In the genomic region with DNA sequence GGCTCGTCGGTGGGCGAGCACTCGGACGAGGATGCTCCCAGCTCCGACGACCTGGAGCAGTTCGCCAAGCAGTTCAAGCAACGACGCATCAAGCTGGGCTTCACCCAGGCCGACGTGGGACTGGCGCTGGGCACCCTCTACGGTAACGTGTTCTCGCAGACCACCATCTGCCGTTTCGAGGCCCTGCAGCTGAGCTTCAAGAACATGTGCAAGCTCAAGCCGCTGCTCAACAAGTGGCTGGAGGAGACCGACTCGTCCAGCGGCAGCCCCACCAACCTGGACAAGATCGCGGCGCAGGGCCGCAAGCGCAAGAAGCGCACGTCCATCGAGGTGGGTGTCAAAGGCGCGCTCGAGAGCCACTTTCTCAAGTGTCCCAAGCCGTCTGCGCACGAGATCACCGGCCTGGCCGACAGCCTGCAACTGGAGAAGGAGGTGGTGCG, we compare ENCODE assay signal across 10 mouse cellular contexts. TPM values are rescaled to one million over a fixed set of nuclear protein-coding genes. Genes with fewer than 3 reads are reported as not detected.
DNase-seq lines count a peak whose midpoint lies in the region; ATAC-seq and TF ChIP-seq lines count a peak whose summit lies in the region.
"Had no signal": no experiment of that assay in that cellular context is flagged by ENCODE, and none has a peak within 500 bp of the region (broad histone marks: within the 10 kb centered on the region; RNA-seq: fewer than 3 reads in every experiment).

No protein-coding gene starts in this region.

- no peak overlapping the region for H3K27ac ChIP-seq in heart, embryonic 11.5 days (ENCODE audit: low read depth, low read length)
- no peak overlapping the region for H3K27ac ChIP-seq in heart, embryonic 15.5 days
- no peak overlapping the region for H3K27ac ChIP-seq in limb, embryonic 15.5 days
- no peak overlapping the region for H3K27ac ChIP-seq in stomach, embryonic 15.5 days

- peak overlapping the region; percentile 72 for H3K4me3 ChIP-seq in heart, embryonic 11.5 days (ENCODE audit: low read depth, low read length)
- H3K4me3 ChIP-seq in G1E (ENCODE audit: low read depth, low read length), result peak overlapping the region; percentile 38; the same call in 1 of the 2 replicates
- H3K4me3 ChIP-seq in heart, embryonic 15.5 days, result peak overlapping the region; percentile 75
- H3K4me3 ChIP-seq in limb, embryonic 15.5 days, result peak overlapping the region; percentile 65
- peak overlapping the region; percentile 63 for H3K4me3 ChIP-seq in stomach, embryonic 15.5 days (replicated peaks)
- H3K4me3 ChIP-seq: myocyte had no signal

- no peak for TF ChIP-seq CTCF in G1E (IDR thresholded peaks at IDR 0.05; ENCODE audit: low read depth, low read length)

- no peaks in the 10 kb centered on the region for H3K9me3 ChIP-seq in heart, embryonic 11.5 days (replicated peaks; ENCODE audit: control insufficient read depth, low read length)
- peaks cover 35% of the 10 kb centered on the region for H3K9me3 ChIP-seq in G1E (replicated peaks)
- H3K9me3 ChIP-seq in heart, embryonic 15.5 days (replicated peaks), result no peaks in the 10 kb centered on the region
- no peaks in the 10 kb centered on the region for H3K9me3 ChIP-seq in limb, embryonic 15.5 days
- H3K9me3 ChIP-seq in stomach, embryonic 15.5 days, result no peaks in the 10 kb centered on the region

- WGBS in heart, embryonic 11.5 days (ENCODE audit: insufficient replicate concordance), result 1% methylated on average over 39 of the region's 39 CpGs
- 2% methylated on average over 39 of the region's 39 CpGs for WGBS in heart, embryonic 15.5 days
- WGBS in limb, embryonic 15.5 days, result under 1% methylated on average over 37 of the region's 39 CpGs
- under 1% methylated on average over 39 of the region's 39 CpGs for WGBS in stomach, embryonic 15.5 days

- peaks cover 90% of the 10 kb centered on the region for H3K27me3 ChIP-seq in heart, embryonic 11.5 days (ENCODE audit: control insufficient read depth, insufficient read depth, low read length)
- H3K27me3 ChIP-seq in G1E (ENCODE audit: insufficient read depth, low read length), result peaks cover 13% of the 10 kb centered on the region; the same call in 1 of the 2 replicates
- peaks cover 94% of the 10 kb centered on the region for H3K27me3 ChIP-seq in heart, embryonic 15.5 days
- H3K27me3 ChIP-seq in limb, embryonic 15.5 days, result peaks cover 94% of the 10 kb centered on the region
- H3K27me3 ChIP-seq in stomach, embryonic 15.5 days (replicated peaks), result peaks cover 92% of the 10 kb centered on the region

- H3K9ac ChIP-seq in heart, embryonic 11.5 days (ENCODE audit: low read depth, low read length), result no peak overlapping the region
- no peak overlapping the region for H3K9ac ChIP-seq in heart, embryonic 15.5 days
- H3K9ac ChIP-seq in limb, embryonic 15.5 days, result no peak overlapping the region
- H3K9ac ChIP-seq in stomach, embryonic 15.5 days, result no peak overlapping the region

- H3K4me2 ChIP-seq in heart, embryonic 11.5 days, result peak overlapping the region; percentile 100
- H3K4me2 ChIP-seq in heart, embryonic 15.5 days, result peak overlapping the region; percentile 99
- peak overlapping the region; percentile 99 for H3K4me2 ChIP-seq in limb, embryonic 15.5 days
- peak overlapping the region; percentile 98 for H3K4me2 ChIP-seq in stomach, embryonic 15.5 days

- no peak for DNase-seq in heart, adult 11 months
- DNase-seq in G1E (ENCODE audit: low spot score), result no peak
- no peak for DNase-seq in adrenal gland, adult 8-10 months
- no peak for DNase-seq in gastrocnemius, postnatal 36 days

- no peaks in the 10 kb centered on the region for H3K36me3 ChIP-seq in heart, embryonic 11.5 days (ENCODE audit: control insufficient read depth, insufficient read depth, low read length)
- H3K36me3 ChIP-seq in G1E (replicated peaks), result no peaks in the 10 kb centered on the region
- H3K36me3 ChIP-seq in heart, embryonic 15.5 days, result no peaks in the 10 kb centered on the region
- no peaks in the 10 kb centered on the region for H3K36me3 ChIP-seq in limb, embryonic 15.5 days
- no peaks in the 10 kb centered on the region for H3K36me3 ChIP-seq in stomach, embryonic 15.5 days

- ATAC-seq in heart, embryonic 11.5 days (replicated peaks; ENCODE audit: insufficient number of reproducible peaks, low FRiP score, low TSS enrichment), result no peak
- ATAC-seq in G1E (ENCODE audit: extremely low read depth, insufficient number of reproducible peaks, low FRiP score, poor library complexity, severe bottlenecking), result no peak
- ATAC-seq in heart, embryonic 15.5 days (replicated peaks; ENCODE audit: insufficient number of reproducible peaks, insufficient read depth, low FRiP score, low read depth), result no peak
- no peak for ATAC-seq in limb, embryonic 15.5 days (ENCODE audit: insufficient number of reproducible peaks, low FRiP score, low TSS enrichment, low read depth)
- no peak for ATAC-seq in stomach, embryonic 15.5 days (ENCODE audit: insufficient read depth, low FRiP score, low read depth)

- intact Hi-C loops in gastrocnemius, postnatal 36 days (cut with DNase I), result no loop called here

- peaks cover 11% of the 10 kb centered on the region for H3K4me1 ChIP-seq in heart, embryonic 11.5 days (ENCODE audit: control insufficient read depth, insufficient read depth, low read length)
- H3K4me1 ChIP-seq in G1E (ENCODE audit: insufficient read depth, low read depth, low read length), result no peaks in the 10 kb centered on the region
- peaks cover 36% of the 10 kb centered on the region for H3K4me1 ChIP-seq in heart, embryonic 15.5 days (replicated peaks)
- H3K4me1 ChIP-seq in limb, embryonic 15.5 days, result peaks cover 37% of the 10 kb centered on the region
- peaks cover 30% of the 10 kb centered on the region for H3K4me1 ChIP-seq in stomach, embryonic 15.5 days

RNA-seq across cellular contexts. Expression of gene Pou3f1, which starts 1.8 kb away (rescaled TPM):
- 0.21 and 0.24 TPM in 2 replicates for polyA plus RNA-seq in heart, embryonic 11.5 days (2014; fragmentation: Nextera tagmentation; extraction: Ambion mirVana)
- total RNA-seq in G1E (2014; fragmentation: Nextera tagmentation) (not detected in 2 replicates), G1E (2017) (0.05 TPM in 1 of 2 replicates, not detected in the other)
- not detected in 2 replicates for polyA plus RNA-seq in G1E (2012)
- polyA plus RNA-seq in heart, embryonic 15.5 days (2015; fragmentation: Nextera tagmentation; extraction: Ambion mirVana), result 0.14 and 0.15 TPM in 2 replicates
- polyA plus RNA-seq in limb, embryonic 15.5 days (2015; fragmentation: Nextera tagmentation; extraction: Ambion mirVana), result 1.1 and 1.7 TPM in 2 replicates
- polyA plus RNA-seq in stomach, embryonic 15.5 days (2015; fragmentation: Nextera tagmentation; extraction: Ambion mirVana), result 0.14 TPM in 2 replicates
- under 1 TPM; 0.06 to 0.15 (median 0.11) TPM for total RNA-seq in adrenal gland, adult 8-10 months (2022)
- total RNA-seq in gastrocnemius, postnatal 36 days (2021), result under 1 TPM; 0.31 to 0.52 TPM

RNA-seq across cellular contexts. Expression of gene Utp11, which starts 35.0 kb away (rescaled TPM):
- polyA plus RNA-seq in heart, embryonic 11.5 days (2014; fragmentation: Nextera tagmentation; extraction: Ambion mirVana), result 57.1 and 60.7 TPM in 2 replicates
- total RNA-seq in G1E (2014; fragmentation: Nextera tagmentation) (80.4 and 94.2 TPM in 2 replicates), G1E (2017) (69.2 and 94.3 TPM in 2 replicates)
- polyA plus RNA-seq in G1E (2012), result 12.6 and 16.7 TPM in 2 replicates
- 42.6 and 47.5 TPM in 2 replicates for polyA plus RNA-seq in heart, embryonic 15.5 days (2015; fragmentation: Nextera tagmentation; extraction: Ambion mirVana)
- polyA plus RNA-seq in limb, embryonic 15.5 days (2015; fragmentation: Nextera tagmentation; extraction: Ambion mirVana), result 74.7 and 79.4 TPM in 2 replicates
- polyA plus RNA-seq in stomach, embryonic 15.5 days (2015; fragmentation: Nextera tagmentation; extraction: Ambion mirVana), result 79.4 and 82.1 TPM in 2 replicates
- 10 to 100 TPM; 31.2 to 40.7 (median 34.4) TPM for total RNA-seq in adrenal gland, adult 8-10 months (2022)
- 10 to 100 TPM; 15.4 to 16.7 TPM for total RNA-seq in gastrocnemius, postnatal 36 days (2021)

RNA-seq across cellular contexts. Expression of gene Fhl3, which starts 42.1 kb away (rescaled TPM):
- 6.3 and 6.4 TPM in 2 replicates for polyA plus RNA-seq in heart, embryonic 11.5 days (2014; fragmentation: Nextera tagmentation; extraction: Ambion mirVana)
- total RNA-seq in G1E (2014; fragmentation: Nextera tagmentation) (22.9 and 29.7 TPM in 2 replicates), G1E (2017) (13.5 and 15.2 TPM in 2 replicates)
- 27.6 and 28.2 TPM in 2 replicates for polyA plus RNA-seq in G1E (2012)
- polyA plus RNA-seq in heart, embryonic 15.5 days (2015; fragmentation: Nextera tagmentation; extraction: Ambion mirVana), result 6.2 and 7.5 TPM in 2 replicates
- polyA plus RNA-seq in limb, embryonic 15.5 days (2015; fragmentation: Nextera tagmentation; extraction: Ambion mirVana), result 11.5 and 15.4 TPM in 2 replicates
- polyA plus RNA-seq in stomach, embryonic 15.5 days (2015; fragmentation: Nextera tagmentation; extraction: Ambion mirVana), result 12.3 and 14.2 TPM in 2 replicates
- 10 to 100 TPM in 2 of 4 experiments, 1 to 10 TPM in 2; 5.5 to 12.8 (median 8.9) TPM for total RNA-seq in adrenal gland, adult 8-10 months (2022)
- 100 to 1,000 TPM; 216 to 338 TPM for total RNA-seq in gastrocnemius, postnatal 36 days (2021)

RNA-seq across cellular contexts. Expression of gene 3100002H09Rik, which starts 47.8 kb away (rescaled TPM):
- polyA plus RNA-seq in heart, embryonic 11.5 days (2014; fragmentation: Nextera tagmentation; extraction: Ambion mirVana), result not detected in 2 replicates
- total RNA-seq in G1E (2014; fragmentation: Nextera tagmentation), result not detected in 2 replicates
- 0.27 TPM in 1 of 2 replicates, not detected in the other for total RNA-seq in G1E (2017)
- not detected in 2 replicates for polyA plus RNA-seq in G1E (2012)
- polyA plus RNA-seq in heart, embryonic 15.5 days (2015; fragmentation: Nextera tagmentation; extraction: Ambion mirVana), result 0.14 TPM in 1 of 2 replicates, not detected in the other
- polyA plus RNA-seq in limb, embryonic 15.5 days (2015; fragmentation: Nextera tagmentation; extraction: Ambion mirVana), result not detected in 2 replicates
- not detected in 2 replicates for polyA plus RNA-seq in stomach, embryonic 15.5 days (2015; fragmentation: Nextera tagmentation; extraction: Ambion mirVana)
- total RNA-seq in adrenal gland, adult 8-10 months (2022), result not detected
- total RNA-seq in gastrocnemius, postnatal 36 days (2021), result not detected
- polyA plus RNA-seq: erythroblast, embryonic 14.5 days; myocyte had no signal

RNA-seq across cellular contexts. Expression of gene Sf3a3, which starts 56.1 kb away (rescaled TPM):
- 109 and 113 TPM in 2 replicates for polyA plus RNA-seq in heart, embryonic 11.5 days (2014; fragmentation: Nextera tagmentation; extraction: Ambion mirVana)
- total RNA-seq in G1E (2014; fragmentation: Nextera tagmentation) (106 and 126 TPM in 2 replicates), G1E (2017) (168 and 172 TPM in 2 replicates)
- 53.7 and 56.7 TPM in 2 replicates for polyA plus RNA-seq in G1E (2012)
- 73.6 and 86.5 TPM in 2 replicates for polyA plus RNA-seq in heart, embryonic 15.5 days (2015; fragmentation: Nextera tagmentation; extraction: Ambion mirVana)
- 131 and 134 TPM in 2 replicates for polyA plus RNA-seq in limb, embryonic 15.5 days (2015; fragmentation: Nextera tagmentation; extraction: Ambion mirVana)
- polyA plus RNA-seq in stomach, embryonic 15.5 days (2015; fragmentation: Nextera tagmentation; extraction: Ambion mirVana), result 133 and 140 TPM in 2 replicates
- total RNA-seq in adrenal gland, adult 8-10 months (2022), result 10 to 100 TPM; 33.5 to 42.5 (median 37.2) TPM
- total RNA-seq in gastrocnemius, postnatal 36 days (2021), result 10 to 100 TPM; 10.1 to 12.8 TPM
